Mouse (Mus musculus): ENCODE data around the gene Tm2d1.

GRCm38 (mm10) chr4:98404412-98404811, 21.3 kb upstream of the Tm2d1 start:
- TF ChIP-seq POLR2A (IDR thresholded peaks at IDR 0.05; ENCODE audit: control insufficient read depth in 1 of 2, insufficient read depth in 1 of 2, low read depth in 1 of 2, low read length in 2 of 2, poor library complexity in 1 of 2) (no peak), MAFK (IDR thresholded peaks at IDR 0.05; ENCODE audit: borderline replicate concordance, low read depth, low read length) (no peak)
